Mouse (Mus musculus) CH12.LX (cell line): ENCODE measurements around the gene Lyl1. TPM values are rescaled to one million over a fixed set of nuclear protein-coding genes. Genes with fewer than 3 reads are reported as not detected.

Experiments used
- DNase-seq: peaks from one replicate; pipeline ENCODE4 v3.0.0-alpha.2; 2013; ENCODE audit errors: extremely low read depth
- H3K27ac ChIP-seq: 2 replicates; pipeline ENCODE4 v1.5.1; 2012; ENCODE audit warnings: low read depth, mild to moderate bottlenecking, control low read depth, moderate library complexity; ENCODE audit not compliant: insufficient read depth
- H3K27me3 ChIP-seq: replicated peaks from 2 replicates; pipeline ENCODE3; 2012; ENCODE audit warnings: inconsistent platforms
- H3K36me3 ChIP-seq, 2 experiments: replicated peaks in 1 of 2; 2 replicates each; pipeline versions ENCODE3 to v1.6.1; 2012; ENCODE audit warnings: inconsistent platforms in 1 of 2, low read length in 1 of 2, mild to moderate bottlenecking in 1 of 2, mixed read lengths in 1 of 2, moderate library complexity in 1 of 2; ENCODE audit not compliant: control insufficient read depth in 1 of 2, insufficient read depth in 1 of 2
- H3K4me1 ChIP-seq, 2 experiments: 2 replicates each; pipeline ENCODE4 v1.6.1; 2012; ENCODE audit warnings: inconsistent platforms in 1 of 2, moderate library complexity in 1 of 2; ENCODE audit not compliant: insufficient read depth in 2 of 2, control insufficient read depth in 1 of 2
- H3K4me2 ChIP-seq: 2 replicates; pipeline ENCODE4 v1.6.1; 2012; ENCODE audit warnings: low read depth, mild to moderate bottlenecking, control low read depth; ENCODE audit not compliant: poor library complexity, insufficient read depth, severe bottlenecking
- H3K4me3 ChIP-seq, 3 experiments: fragments of 150-350 bp in 1 of 3; sonication (generic) in 1 of 3; replicated peaks in 1 of 3; 2 replicates each; pipeline versions ENCODE3 to v1.5.1; 2011 to 2012; ENCODE audit warnings: low read depth in 2 of 3, low read length in 2 of 3, mild to moderate bottlenecking in 2 of 3, moderate library complexity in 2 of 3, control low read depth in 1 of 3, improper control_type of control experiment in 1 of 3, inconsistent platforms in 1 of 3, mixed read lengths in 1 of 3; ENCODE audit not compliant: poor library complexity in 1 of 3
- H3K79me2 ChIP-seq: replicated peaks from 2 replicates; pipeline ENCODE4 v1.6.1; 2012; ENCODE audit warnings: mild to moderate bottlenecking, moderate library complexity; ENCODE audit not compliant: control insufficient read depth, poor library complexity, insufficient read depth, severe bottlenecking; ENCODE audit errors: extremely low read depth
- H3K9ac ChIP-seq: 2 replicates; pipeline ENCODE4 v1.6.1; 2012; ENCODE audit warnings: low read depth, mild to moderate bottlenecking, control low read depth, moderate library complexity; ENCODE audit not compliant: insufficient read depth
- H3K9me3 ChIP-seq: replicated peaks from 2 replicates; pipeline ENCODE3; 2012; ENCODE audit warnings: low read length, inconsistent platforms, mixed read lengths
- ETS1 ChIP-seq: conservative IDR thresholded peaks from 2 replicates; pipeline ENCODE4 v1.6.1; 2012; ENCODE audit warnings: low read depth, mild to moderate bottlenecking, inconsistent platforms, low read length, improper control_type of control experiment, moderate library complexity
- HCFC1 ChIP-seq: IDR thresholded peaks from 2 replicates; pipeline ENCODE4 v1.6.1; 2012; ENCODE audit warnings: low read depth, mild to moderate bottlenecking, inconsistent platforms, low read length, improper control_type of control experiment
- IRF4 ChIP-seq: IDR thresholded peaks from 2 replicates; pipeline ENCODE4 v1.6.1; 2014; ENCODE audit warnings: low read depth, mild to moderate bottlenecking, inconsistent platforms, low read length, improper control_type of control experiment
- JUND ChIP-seq: conservative IDR thresholded peaks from 2 replicates; pipeline ENCODE4 v1.6.1; 2011; ENCODE audit warnings: low read depth, low read length, improper control_type of control experiment
- MAX ChIP-seq: IDR thresholded peaks from 2 replicates; pipeline ENCODE4 v1.6.1; 2011; ENCODE audit warnings: low read length, improper control_type of control experiment
- MAZ ChIP-seq: IDR thresholded peaks from 2 replicates; pipeline ENCODE4 v1.6.1; 2012; ENCODE audit warnings: low read depth, mild to moderate bottlenecking, inconsistent platforms, low read length, improper control_type of control experiment, moderate library complexity
- MXI1 ChIP-seq: IDR thresholded peaks from 2 replicates; pipeline ENCODE4 v1.6.1; 2011; ENCODE audit warnings: mild to moderate bottlenecking, low read depth, low read length, improper control_type of control experiment
- PAX5 ChIP-seq: IDR thresholded peaks from 2 replicates; pipeline ENCODE4 v1.6.1; 2012; ENCODE audit warnings: low read length, inconsistent platforms, mixed read lengths
- POLR2A ChIP-seq: IDR thresholded peaks from 2 replicates; pipeline ENCODE4 v1.6.1; 2011; ENCODE audit warnings: low read depth, mild to moderate bottlenecking, improper control_type of control experiment, low read length
- POLR2AphosphoS2 ChIP-seq: IDR thresholded peaks from 2 replicates; pipeline ENCODE4 v1.6.1; 2011; ENCODE audit warnings: low read depth, low read length, improper control_type of control experiment
- RAD21 ChIP-seq: IDR thresholded peaks from 2 replicates; pipeline ENCODE4 v1.6.1; 2011; ENCODE audit warnings: low read depth, mild to moderate bottlenecking, low read length, improper control_type of control experiment, moderate library complexity
- SIN3A ChIP-seq: IDR thresholded peaks from 2 replicates; pipeline ENCODE4 v1.6.1; 2012; ENCODE audit warnings: low read length, improper control_type of control experiment, inconsistent platforms
- TBP ChIP-seq: conservative IDR thresholded peaks from 2 replicates; pipeline ENCODE4 v1.6.1; 2011; ENCODE audit warnings: low read depth, low read length, improper control_type of control experiment
- UBTF ChIP-seq: IDR thresholded peaks from 2 replicates; pipeline ENCODE4 v1.6.1; 2012; ENCODE audit warnings: low read depth, mild to moderate bottlenecking, inconsistent platforms, low read length, improper control_type of control experiment, moderate library complexity
- USF1 ChIP-seq: IDR thresholded peaks from 2 replicates; pipeline ENCODE4 v1.6.1; 2014; ENCODE audit warnings: low read depth, mild to moderate bottlenecking, inconsistent platforms, low read length, improper control_type of control experiment
- USF2 ChIP-seq: conservative IDR thresholded peaks from 2 replicates; pipeline ENCODE4 v1.6.1; 2011; ENCODE audit warnings: low read depth, low read length, improper control_type of control experiment
- ZC3H11A ChIP-seq: IDR thresholded peaks from 2 replicates; pipeline ENCODE4 v1.6.1; 2012; ENCODE audit warnings: low read depth, mild to moderate bottlenecking, inconsistent platforms, low read length, improper control_type of control experiment
- ZMIZ1 ChIP-seq: IDR thresholded peaks from 2 replicates; pipeline ENCODE4 v1.6.1; 2012; ENCODE audit warnings: low read depth, mild to moderate bottlenecking, inconsistent platforms, low read length, improper control_type of control experiment
- ZNF384 ChIP-seq: IDR thresholded peaks from 2 replicates; pipeline ENCODE4 v1.6.1; 2012; ENCODE audit warnings: low read depth, low read length, improper control_type of control experiment, inconsistent platforms
- dilution Hi-C: fragments of 300-500 bp; cut with MboI; formaldehyde crosslinking; loops from 2 replicates; pipeline ENCODE4 v1.14.3; 2020; ENCODE audit warnings: low sequenced_read_pairs; ENCODE audit not compliant: extremely low pct_unique_long_range_greater_than_20kb, extremely low pct_ligation_motif_present
- in situ Hi-C: fragments of 300-500 bp; cut with MboI; formaldehyde crosslinking; loops from 3 replicates; pipeline ENCODE4 v1.14.3; 2019; ENCODE audit warnings: low sequenced_read_pairs, low pct_ligation_motif_present, low pct_unique_long_range_greater_than_20kb, mixed read lengths
- polyA plus RNA-seq: library from polyadenylated mRNA; unstranded; fragments of >175 nt; gene quantifications from 2 replicates; pipeline ENCODE4 v1.2.1, GENCODE M21; 2012; ENCODE audit warnings: low read depth; ENCODE audit not compliant: insufficient read length
- total RNA-seq, 2 experiments: library from RNA; depleted of rRNA; stranded (reverse); fragments of 300-350 nt in 1 of 2; fragments of >200 nt in 1 of 2; gene quantifications; 2 replicates each; pipeline ENCODE4 v1.2.3; 2012 to 2014

Lyl1 gene
- total and polyA plus RNA-seq, 3 experiments, result 20.6 to 53.2 (median 38.5) TPM

DNA sequence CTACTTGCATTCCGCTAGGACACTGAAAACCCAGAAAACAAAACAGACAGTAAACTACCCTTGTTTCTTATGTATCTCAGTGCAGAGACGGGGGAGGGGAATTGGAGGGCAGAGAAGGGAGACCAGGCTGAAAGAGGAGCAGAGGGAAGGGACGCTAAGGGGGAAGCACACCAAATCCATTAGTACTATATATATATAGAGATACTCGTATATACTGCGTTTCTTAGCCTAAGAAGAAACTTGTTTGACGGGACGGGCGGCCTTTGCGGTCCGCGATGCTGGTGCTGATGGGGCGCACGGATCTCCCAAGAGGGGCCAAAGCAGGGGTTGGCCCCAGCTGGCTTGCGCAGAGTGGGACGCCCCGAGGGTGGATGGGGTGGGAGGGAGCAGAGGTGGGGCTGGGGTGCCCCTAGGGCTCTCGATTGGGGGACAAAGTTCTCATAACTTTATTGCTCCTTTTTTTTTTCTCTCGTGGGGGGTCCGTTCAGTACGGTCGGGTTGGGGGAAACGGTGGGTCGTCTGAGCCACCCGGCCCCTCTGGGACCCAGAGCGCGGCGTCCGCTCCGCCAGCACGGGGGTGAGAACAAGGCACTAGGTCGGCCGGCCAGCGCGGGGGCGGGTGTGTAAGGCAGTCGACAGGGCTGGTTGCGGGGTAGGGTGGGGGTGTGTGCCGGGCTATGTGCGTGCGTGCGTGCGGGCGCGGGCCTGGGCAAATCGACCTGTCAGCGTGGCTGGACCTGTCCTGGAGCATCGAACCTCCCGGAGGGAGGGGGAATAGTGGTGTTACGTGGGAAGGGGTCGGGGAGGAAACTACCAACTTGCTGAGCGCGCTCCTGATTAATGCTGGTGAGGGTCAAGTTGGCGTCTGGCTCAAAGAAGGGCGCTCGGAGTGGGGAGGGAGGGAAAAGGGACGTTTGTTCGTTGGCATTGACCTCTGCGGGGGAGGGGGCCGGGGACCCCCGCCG lies 3.9 kb downstream of the Lyl1 start:
- dilution Hi-C loops, result no loop called here
- in situ Hi-C loops, result no loop called here
- Histone ChIP-seq H3K79me2 (peaks cover 18% of the 10 kb centered on the region), H3K9me3 (peaks cover 2% of the 10 kb centered on the region), H3K4me3 (peak overlapping the region; percentile 13 to 48 (median 31)), H3K27me3 (no peaks in the 10 kb centered on the region), H3K36me3 (peaks cover 9 to 31% of the 10 kb centered on the region in 2 experiments), H3K4me1 (peaks cover 16 to 66% of the 10 kb centered on the region in 2 experiments), H3K27ac (peak overlapping the region; percentile 53; the same call in 1 of the 2 replicates), H3K9ac (peak overlapping the region; percentile 65), H3K4me2 (peak overlapping the region; percentile 81)
- TF ChIP-seq USF1 (no peak), MAX (no peak), ZC3H11A (no peak), POLR2AphosphoS2 (0 out of 2 replicates have a peak, but pooled peaks have one; percentile 73), MXI1 (0 out of 2 replicates have a peak, but pooled peaks have one; percentile 41), TBP (no peak), POLR2A (peak; percentile 43)
- DNase-seq, result no peak

DNA sequence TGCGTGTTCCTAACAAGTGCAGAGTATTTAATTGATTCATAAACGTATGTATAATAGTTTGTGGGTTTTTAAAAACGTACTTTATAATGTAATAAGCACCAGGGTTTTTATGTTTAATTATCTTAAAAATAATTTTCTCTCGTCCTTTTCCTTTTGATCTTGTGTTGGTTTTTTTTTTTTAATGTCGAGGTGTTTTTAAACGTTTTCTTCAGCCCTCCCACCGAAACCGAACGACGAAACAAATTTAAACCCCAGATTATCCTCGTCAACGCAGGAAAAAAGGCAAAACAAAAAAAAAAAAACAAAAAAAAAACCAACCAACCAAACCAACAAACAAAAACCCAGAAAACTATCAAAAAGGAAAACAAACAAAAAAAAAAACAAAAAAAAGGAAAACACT lies 4.7 kb downstream of the Lyl1 start:
- H3K27ac ChIP-seq, result no peak overlapping the region
- peak overlapping the region in 2 of 3 experiments; percentile 31 to 48 for H3K4me3 ChIP-seq
- H3K9ac ChIP-seq, result peak overlapping the region; percentile 65
- peaks cover 2% of the 10 kb centered on the region for H3K9me3 ChIP-seq
- dilution Hi-C loops, result no loop called here
- TF ChIP-seq ZNF384 (0 out of 2 replicates have a peak, but pooled peaks have one; percentile 11), RAD21 (no peak), UBTF (no peak), IRF4 (no peak), MAZ (no peak), ZC3H11A (no peak), ZMIZ1 (no peak), PAX5 (no peak), HCFC1 (no peak), JUND (no peak), ETS1 (no peak), USF2 (no peak), SIN3A (no peak), MXI1 (no peak), POLR2A (0 out of 2 replicates have a peak, but pooled peaks have one; percentile 1), MAX (no peak)
- peaks cover 13 to 58% of the 10 kb centered on the region in 2 experiments; a peak in 3 of 4 replicates for H3K4me1 ChIP-seq
- in situ Hi-C loops, result no loop called here
- H3K27me3 ChIP-seq, result peaks cover 2% of the 10 kb centered on the region
- DNase-seq, result no peak
- peaks cover 9 to 31% of the 10 kb centered on the region in 2 experiments for H3K36me3 ChIP-seq
- H3K4me2 ChIP-seq, result peak overlapping the region; percentile 81
- peaks cover 18% of the 10 kb centered on the region for H3K79me2 ChIP-seq
